Mouse (Mus musculus): Measurements from ENCODE around the gene Vmn1r17.
"Not testable (repeated sequence)": the region's sequence is repeated elsewhere in the genome, so short reads cannot be mapped to it uniquely, and the experiment has no call there.

GRCm38 (mm10) chr6:57403480-57403879, 40.0 kb upstream of the Vmn1r17 start, which contains the start of gene Vmn1r19:
- not testable (repeated sequence) for TF ChIP-seq CTCF (IDR thresholded peaks at IDR 0.05; ENCODE audit: extremely low read depth, insufficient read depth, insufficient read length, insufficient replicate concordance); POLR2A (IDR thresholded peaks at IDR 0.05; ENCODE audit: low read depth, low read length)

All from spleen, adult 2 months (tissue).